Mouse (Mus musculus): ENCODE measurements around the gene Meis1. TPM values are rescaled to one million over a fixed set of nuclear protein-coding genes. Genes with fewer than 3 reads are reported as not detected.

Meis1 gene
- total and polyA plus RNA-seq, 3 experiments = 0.64 to 4.3 (median 0.98) TPM

- H3K9me3 ChIP-seq (replicated peaks) = no peaks in the 10 kb centered on the region
- DNase-seq (ENCODE audit: low spot score) = no peak
- no peaks in the 10 kb centered on the region for H3K36me3 ChIP-seq (replicated peaks)
- no peak for ATAC-seq (ENCODE audit: extremely low read depth, insufficient number of reproducible peaks, low FRiP score, poor library complexity, severe bottlenecking)
- H3K4me1 ChIP-seq (ENCODE audit: insufficient read depth, low read depth, low read length) = peaks cover 21% of the 10 kb centered on the region
- no peak overlapping the region for H3K4me3 ChIP-seq (ENCODE audit: low read depth, low read length)
- peaks cover 5% of the 10 kb centered on the region; the same call in 1 of the 2 replicates for H3K27me3 ChIP-seq (ENCODE audit: insufficient read depth, low read length)
- no peak for TF ChIP-seq CTCF (IDR thresholded peaks at IDR 0.05; ENCODE audit: low read depth, low read length)
- no peak for TF ChIP-seq POLR2AphosphoS5 (IDR thresholded peaks at IDR 0.05; ENCODE audit: insufficient replicate concordance, low read depth, low read length)
- no peak for TF ChIP-seq TAL1 (conservative IDR thresholded peaks at IDR 0.05; ENCODE audit: low read depth, low read length)
- no peak for TF ChIP-seq GATA1 (IDR thresholded peaks at IDR 0.05; ENCODE audit: borderline replicate concordance, low read length)
- TF ChIP-seq GATA2 (IDR thresholded peaks at IDR 0.05; ENCODE audit: borderline replicate concordance, low read depth, low read length) = no peak
These were observed 47.2 kb downstream of the Meis1 start for GRCm38 (mm10) chr11:18971551-18971950.

GRCm38 (mm10) chr11:18969920-18970336, 48.9 kb downstream of the Meis1 start:
- no peaks in the 10 kb centered on the region for H3K36me3 ChIP-seq (replicated peaks)
- TF ChIP-seq GATA1 (IDR thresholded peaks at IDR 0.05; ENCODE audit: borderline replicate concordance, low read length) (no peak), CTCF (IDR thresholded peaks at IDR 0.05; ENCODE audit: low read depth, low read length) (no peak), TAL1 (conservative IDR thresholded peaks at IDR 0.05; ENCODE audit: low read depth, low read length) (peak; percentile 54; the same call in 1 of the 2 replicates), POLR2AphosphoS5 (IDR thresholded peaks at IDR 0.05; ENCODE audit: insufficient replicate concordance, low read depth, low read length) (no peak)
- no peaks in the 10 kb centered on the region for H3K9me3 ChIP-seq (replicated peaks)
- DNase-seq (ENCODE audit: low spot score) = peak; percentile 13
- ATAC-seq (ENCODE audit: extremely low read depth, insufficient number of reproducible peaks, low FRiP score, poor library complexity, severe bottlenecking) = peak; percentile 90
- H3K4me3 ChIP-seq (ENCODE audit: low read depth, low read length) = no peak overlapping the region
- peaks cover 5% of the 10 kb centered on the region; the same call in 1 of the 2 replicates for H3K27me3 ChIP-seq (ENCODE audit: insufficient read depth, low read length)
- H3K4me1 ChIP-seq (ENCODE audit: insufficient read depth, low read depth, low read length) = peaks cover 18% of the 10 kb centered on the region

- TF ChIP-seq CTCF (IDR thresholded peaks at IDR 0.05; ENCODE audit: low read depth, low read length) = no peak
- no peak for TF ChIP-seq TAL1 (conservative IDR thresholded peaks at IDR 0.05; ENCODE audit: low read depth, low read length)
- no peak for TF ChIP-seq GATA2 (IDR thresholded peaks at IDR 0.05; ENCODE audit: borderline replicate concordance, low read depth, low read length)
- TF ChIP-seq GATA1 (IDR thresholded peaks at IDR 0.05; ENCODE audit: borderline replicate concordance, low read length) = no peak
- no peak for TF ChIP-seq POLR2AphosphoS5 (IDR thresholded peaks at IDR 0.05; ENCODE audit: insufficient replicate concordance, low read depth, low read length)
- ATAC-seq (ENCODE audit: extremely low read depth, insufficient number of reproducible peaks, low FRiP score, poor library complexity, severe bottlenecking) (no peak), DNase-seq (ENCODE audit: low spot score) (no peak)
- Histone ChIP-seq H3K9me3 (replicated peaks) (no peaks in the 10 kb centered on the region), H3K4me3 (ENCODE audit: low read depth, low read length) (no peak overlapping the region), H3K4me1 (ENCODE audit: insufficient read depth, low read depth, low read length) (peaks cover 26% of the 10 kb centered on the region), H3K27me3 (ENCODE audit: insufficient read depth, low read length) (peaks cover 5% of the 10 kb centered on the region), H3K36me3 (replicated peaks) (no peaks in the 10 kb centered on the region)
These were observed 54.4 kb downstream of the Meis1 start for GRCm38 (mm10) chr11:18964418-18964817.

- H3K4me3 ChIP-seq (ENCODE audit: low read depth, low read length) = no peak overlapping the region
- no peak for TF ChIP-seq GATA2 (IDR thresholded peaks at IDR 0.05; ENCODE audit: borderline replicate concordance, low read depth, low read length)
- no peak for TF ChIP-seq POLR2AphosphoS5 (IDR thresholded peaks at IDR 0.05; ENCODE audit: insufficient replicate concordance, low read depth, low read length)
- no peak for TF ChIP-seq CTCF (IDR thresholded peaks at IDR 0.05; ENCODE audit: low read depth, low read length)
- no peak for TF ChIP-seq GATA1 (IDR thresholded peaks at IDR 0.05; ENCODE audit: borderline replicate concordance, low read length)
- no peak for TF ChIP-seq TAL1 (conservative IDR thresholded peaks at IDR 0.05; ENCODE audit: low read depth, low read length)
- ATAC-seq (ENCODE audit: extremely low read depth, insufficient number of reproducible peaks, low FRiP score, poor library complexity, severe bottlenecking) (peak; percentile 45; the same call in 1 of the 2 replicates), DNase-seq (ENCODE audit: low spot score) (no peak)
- H3K4me1 ChIP-seq (ENCODE audit: insufficient read depth, low read depth, low read length) = peaks cover 17% of the 10 kb centered on the region
- H3K36me3 ChIP-seq (replicated peaks) = no peaks in the 10 kb centered on the region
- no peaks in the 10 kb centered on the region for H3K9me3 ChIP-seq (replicated peaks)
- peaks cover 5% of the 10 kb centered on the region for H3K27me3 ChIP-seq (ENCODE audit: insufficient read depth, low read length)
These were observed 55.3 kb downstream of the Meis1 start for GRCm38 (mm10) chr11:18963202-18964136.

- H3K27me3 ChIP-seq (ENCODE audit: insufficient read depth, low read length) = peaks cover 9% of the 10 kb centered on the region
- no peaks in the 10 kb centered on the region for H3K9me3 ChIP-seq (replicated peaks)
- TF ChIP-seq GATA1 (IDR thresholded peaks at IDR 0.05; ENCODE audit: borderline replicate concordance, low read length) = no peak
- no peak for TF ChIP-seq POLR2AphosphoS5 (IDR thresholded peaks at IDR 0.05; ENCODE audit: insufficient replicate concordance, low read depth, low read length)
- no peak for TF ChIP-seq CTCF (IDR thresholded peaks at IDR 0.05; ENCODE audit: low read depth, low read length)
- no peak overlapping the region for H3K4me3 ChIP-seq (ENCODE audit: low read depth, low read length)
- DNase-seq (ENCODE audit: low spot score) (no peak), ATAC-seq (ENCODE audit: extremely low read depth, insufficient number of reproducible peaks, low FRiP score, poor library complexity, severe bottlenecking) (no peak)
- peaks cover 26% of the 10 kb centered on the region for H3K4me1 ChIP-seq (ENCODE audit: insufficient read depth, low read depth, low read length)
- no peaks in the 10 kb centered on the region for H3K36me3 ChIP-seq (replicated peaks)
These were observed 59.3 kb downstream of the Meis1 start for GRCm38 (mm10) chr11:18959465-18959864.
